Mouse (Mus musculus): ENCODE results near the gene Dnajb2.

DNA sequence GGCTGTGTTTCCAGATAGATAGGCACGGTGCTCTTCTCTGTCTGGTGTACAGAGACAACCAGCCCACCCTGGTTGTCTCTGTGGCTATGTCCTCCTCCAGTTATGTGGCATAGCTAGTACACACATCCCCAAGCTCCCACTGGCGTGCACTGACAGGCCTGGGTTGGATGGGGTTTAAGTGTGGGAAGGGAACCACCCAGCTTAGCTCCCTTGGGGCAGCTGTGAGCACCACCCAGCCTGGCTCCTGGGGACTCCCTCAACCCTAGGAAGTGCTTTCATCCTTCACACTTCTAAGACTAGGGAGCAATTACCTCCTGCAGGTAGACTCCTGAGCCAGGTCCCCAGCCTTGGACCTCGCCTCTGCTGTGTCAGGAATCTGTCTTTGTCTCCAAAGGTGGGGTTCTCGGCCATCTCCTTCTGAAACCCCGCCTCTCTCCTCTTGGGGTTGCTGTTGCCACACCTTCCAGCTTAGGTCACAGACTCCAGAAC lies 4.5 kb upstream of the Dnajb2 start, which contains the start of gene A630095N17Rik:
- no peak for TF ChIP-seq POLR2AphosphoS2 (IDR thresholded peaks at IDR 0.05; ENCODE audit: insufficient read length, low read depth)
- TF ChIP-seq POLR2A (IDR thresholded peaks at IDR 0.05; ENCODE audit: insufficient read length, low read depth): no peak
